Mouse (Mus musculus): Measurements from ENCODE around the gene Arhgap15.

- TF ChIP-seq CTCF (IDR thresholded peaks at IDR 0.05; ENCODE audit: low read depth, low read length) (no peak), POLR2A (IDR thresholded peaks at IDR 0.05; ENCODE audit: borderline replicate concordance, low read depth, low read length) (no peak)
Observed at GRCm38 (mm10) chr2:44416331-44416730, 667.7 kb downstream of the Arhgap15 start.

Measured in bone marrow macrophage, adult 2 months (primary cell).